Mouse (Mus musculus) mesoderm, embryonic 11.5 days (tissue): Measurements from ENCODE around the gene Arrdc2.
"Not testable (repeated sequence)": the region's sequence is repeated elsewhere in the genome, so short reads cannot be mapped to it uniquely, and the experiment has no call there.

ENCODE experiments used
- DNase-seq: peaks from one replicate; pipeline ENCODE4 v3.0.0-alpha.2; 2012; ENCODE audit warnings: low read depth, low spot score

Arrdc2 gene

DNA sequence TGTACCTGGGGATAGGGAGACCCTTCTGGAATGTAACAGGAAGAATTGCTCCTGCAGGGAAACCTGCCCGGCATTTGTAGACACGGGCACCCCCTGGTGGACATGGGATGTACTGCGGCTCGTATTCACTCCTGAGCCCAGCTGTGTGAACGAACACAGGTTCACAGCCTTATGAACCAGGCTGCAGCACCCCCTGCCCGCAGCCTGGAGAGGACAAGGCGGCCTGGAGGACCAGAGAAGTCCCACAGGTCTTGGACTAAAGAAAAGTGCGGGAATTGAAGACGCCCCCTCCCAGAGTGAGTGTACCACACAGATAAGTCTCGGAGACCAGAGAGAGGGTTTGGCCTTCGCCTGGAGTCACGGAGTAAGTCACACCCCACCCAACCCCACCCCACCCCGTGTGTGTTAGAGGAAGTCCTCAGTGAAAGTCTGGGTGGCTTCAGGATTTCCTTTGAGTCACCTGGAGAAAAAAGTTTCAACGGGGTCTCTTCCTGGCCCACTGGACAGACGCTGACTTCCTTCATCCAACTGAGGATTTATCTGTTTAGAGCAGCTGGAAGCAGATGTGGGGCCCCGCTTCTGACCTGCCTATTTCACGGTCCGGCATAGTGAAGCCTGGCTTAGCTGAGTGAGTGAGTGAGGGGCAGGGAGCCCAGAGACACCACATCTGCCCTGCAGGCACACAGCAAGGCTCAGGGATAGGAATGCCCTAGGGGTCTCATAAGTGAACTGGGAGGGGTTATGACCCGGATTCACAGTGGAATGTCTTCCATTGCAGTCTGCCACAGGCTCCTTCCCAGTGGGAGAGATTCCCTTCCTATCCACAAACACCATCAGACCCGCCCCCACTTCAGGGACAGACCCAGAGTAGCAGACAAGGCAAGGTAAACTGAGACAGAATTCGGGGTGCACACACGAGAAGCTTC is 1.9 kb upstream of the Arrdc2 start:
- DNase-seq, result peak; percentile 90

DNA sequence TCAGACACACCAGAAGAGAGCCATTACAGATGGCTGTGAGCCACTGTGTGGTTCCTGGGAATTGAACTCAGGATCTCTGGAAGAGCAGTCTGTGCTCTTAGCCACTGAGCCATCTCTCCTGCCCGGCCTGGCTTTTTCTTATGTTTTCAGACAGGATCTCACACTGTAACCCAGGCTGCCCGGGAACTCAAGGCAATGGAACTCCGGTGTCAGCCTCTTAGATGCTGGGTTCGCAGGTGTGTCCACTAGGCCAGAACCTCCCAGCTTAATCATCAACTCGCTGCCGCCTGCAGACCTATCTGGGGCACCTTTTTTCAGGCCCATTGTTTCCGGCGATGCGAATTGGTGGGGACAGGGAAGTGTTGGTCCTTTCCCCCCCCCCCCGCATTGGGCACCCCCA is 1.1 kb upstream of the Arrdc2 start:
- DNase-seq, result no peak

DNA sequence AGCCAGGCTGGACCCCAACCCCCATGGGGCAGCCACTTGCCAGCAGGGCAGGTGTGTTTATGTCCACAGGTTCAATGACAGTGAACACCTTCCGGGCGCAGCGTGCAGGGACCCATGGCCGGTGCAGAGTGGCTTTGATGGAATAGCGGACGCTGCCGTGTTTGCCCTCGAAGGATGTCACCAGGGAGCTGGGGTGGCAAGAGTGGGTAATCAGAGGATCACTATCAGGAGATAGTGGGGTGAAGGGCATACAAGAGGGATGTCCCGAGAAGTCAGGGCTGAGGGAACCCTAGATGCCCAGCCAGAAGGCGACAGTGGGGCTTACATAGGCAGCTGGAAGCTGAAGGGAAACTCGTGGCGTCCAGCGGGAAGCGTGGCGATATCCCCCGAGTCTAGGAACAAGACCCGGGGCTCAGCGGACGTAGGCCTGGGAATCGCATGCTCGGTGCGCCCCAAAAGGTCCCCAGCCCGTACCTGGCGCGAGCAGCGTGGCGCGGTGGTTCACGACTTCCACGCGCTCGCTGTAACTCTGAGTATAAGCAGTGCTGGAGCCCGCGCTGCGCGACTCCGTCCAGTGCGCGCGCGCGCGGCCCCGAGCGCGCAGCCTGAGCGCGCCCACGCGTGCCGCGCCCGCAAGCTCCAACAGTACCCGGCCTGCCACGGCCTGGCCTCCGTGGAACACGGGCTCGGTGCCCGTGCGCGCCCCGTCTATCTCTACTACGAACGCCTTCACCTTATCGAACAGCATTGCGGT is 689 bp downstream of the Arrdc2 start:
- no peak for DNase-seq

DNA sequence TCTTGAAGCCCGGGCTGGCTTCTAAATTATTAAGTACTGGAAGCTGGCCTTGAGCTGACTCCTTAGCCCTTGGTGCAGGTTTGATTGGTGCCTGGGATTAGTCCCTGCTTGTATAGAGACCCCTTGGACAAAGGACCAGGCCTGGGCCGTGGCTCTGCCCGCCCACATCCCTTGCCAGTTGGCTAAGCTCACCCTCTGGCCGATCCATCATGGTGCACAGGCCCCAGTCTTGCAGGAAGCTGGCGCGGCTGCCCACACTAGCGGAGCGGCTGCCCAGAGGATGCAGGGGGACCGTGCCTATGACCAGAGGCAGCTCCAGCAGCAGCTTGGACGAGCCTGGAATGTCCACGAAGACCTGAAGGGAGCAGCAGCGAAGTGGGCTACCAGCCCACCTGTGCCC is 2.9 kb downstream of the Arrdc2 start:
- DNase-seq, result no peak

DNA sequence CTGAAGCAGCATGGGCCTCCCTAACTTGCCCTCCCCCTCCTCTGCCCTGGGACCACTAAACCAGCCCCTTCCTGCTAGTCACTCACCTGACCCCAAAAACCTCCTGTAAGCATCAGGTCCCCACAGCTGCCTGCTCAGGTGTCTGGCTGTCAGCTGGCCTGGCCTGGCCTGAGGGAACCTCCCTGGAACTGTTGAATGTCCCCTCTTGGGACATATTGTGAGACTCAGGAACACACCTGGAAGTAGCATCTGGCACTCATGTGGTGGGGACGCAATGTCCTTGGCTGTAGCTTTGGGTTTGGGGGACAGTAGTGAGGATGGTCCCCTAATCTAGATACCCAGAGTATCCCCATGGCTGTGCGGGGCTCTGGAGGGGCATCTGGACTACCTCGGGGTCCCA is 5.4 kb downstream of the Arrdc2 start:
- no peak for DNase-seq

DNA sequence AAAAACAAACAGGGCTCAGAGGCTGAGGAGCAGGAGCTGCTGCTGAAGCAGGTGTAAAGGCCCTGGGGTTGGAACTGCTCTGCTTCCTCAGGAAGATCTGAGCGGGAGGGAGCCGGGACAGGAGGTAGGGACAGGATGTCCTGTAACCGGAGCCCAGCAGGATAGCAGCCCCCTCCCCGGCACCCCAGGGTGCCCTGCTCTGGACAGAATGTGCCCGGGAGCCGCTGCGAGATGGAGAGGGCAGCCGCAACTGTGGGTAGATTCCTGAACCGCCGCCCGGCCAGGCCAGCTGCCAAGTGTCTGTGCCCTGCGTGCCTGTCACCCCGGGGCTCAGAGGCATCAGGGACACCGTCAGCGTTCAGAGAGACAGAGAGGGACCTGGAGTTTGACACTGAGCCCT is 6.0 kb downstream of the Arrdc2 start:
- no peak for DNase-seq

DNA sequence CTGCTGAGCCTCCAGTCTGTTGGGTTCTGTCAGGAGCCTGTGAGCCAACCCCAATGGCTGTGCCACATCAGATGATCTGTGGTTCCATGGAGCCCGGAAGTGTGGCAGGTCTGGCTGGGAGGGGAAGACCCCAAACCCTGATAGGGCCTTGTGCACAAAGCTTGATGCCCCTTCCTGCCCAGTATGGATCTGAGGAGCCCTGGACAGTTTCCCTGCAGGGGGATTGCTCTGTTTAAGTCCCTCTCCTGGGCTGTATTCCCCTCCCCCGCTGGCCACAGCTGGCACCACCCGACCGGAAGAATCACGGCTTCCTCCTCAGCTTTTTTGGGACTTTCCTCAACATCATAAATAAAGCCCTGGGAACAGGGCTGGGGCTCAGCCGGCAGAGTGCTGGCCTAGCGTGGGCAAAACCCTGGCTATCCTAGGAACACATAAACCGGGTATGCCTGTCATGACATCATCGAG is 6.5 kb downstream of the Arrdc2 start:
- no peak for DNase-seq

DNA sequence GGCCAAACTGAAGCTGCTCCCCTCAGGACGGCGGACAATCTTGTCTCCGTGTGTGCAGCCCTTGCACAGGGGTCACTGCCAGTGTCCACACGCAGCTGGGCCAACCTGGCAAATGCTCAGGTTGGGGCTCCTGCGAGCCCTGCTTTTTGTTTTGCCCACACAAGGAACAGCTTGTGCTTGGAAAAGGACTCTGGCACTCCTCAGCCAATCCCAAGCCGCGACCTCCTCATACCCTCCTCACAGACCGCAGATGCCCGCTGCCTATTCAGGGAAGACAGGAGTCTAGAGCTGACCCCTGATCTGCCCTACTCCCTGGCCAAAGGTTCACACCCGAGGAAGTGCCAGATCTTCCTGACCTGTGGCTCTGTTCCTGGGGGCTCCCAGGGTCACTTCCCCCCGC is 7.1 kb downstream of the Arrdc2 start:
- no peak for DNase-seq

DNA sequence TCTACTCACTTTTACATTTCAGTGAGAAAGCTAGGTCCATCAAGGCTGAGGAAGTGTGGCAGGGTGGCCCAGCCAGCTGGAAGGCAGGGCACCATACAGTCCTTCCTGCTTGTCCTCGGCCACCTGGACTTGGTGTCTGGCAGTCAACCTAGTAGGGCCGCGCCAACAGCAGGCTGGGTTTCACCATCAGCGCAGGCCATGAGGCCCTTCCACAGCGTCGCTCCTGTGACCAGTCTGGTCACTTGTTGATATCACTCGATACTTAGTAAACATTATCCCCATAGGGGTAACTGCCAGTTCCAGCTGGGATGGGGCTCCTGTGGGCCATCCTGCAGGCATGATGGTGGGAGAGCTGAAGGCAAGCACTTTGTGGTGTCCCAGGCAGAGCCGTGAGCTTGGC is 8.0 kb downstream of the Arrdc2 start:
- no peak for DNase-seq

DNA sequence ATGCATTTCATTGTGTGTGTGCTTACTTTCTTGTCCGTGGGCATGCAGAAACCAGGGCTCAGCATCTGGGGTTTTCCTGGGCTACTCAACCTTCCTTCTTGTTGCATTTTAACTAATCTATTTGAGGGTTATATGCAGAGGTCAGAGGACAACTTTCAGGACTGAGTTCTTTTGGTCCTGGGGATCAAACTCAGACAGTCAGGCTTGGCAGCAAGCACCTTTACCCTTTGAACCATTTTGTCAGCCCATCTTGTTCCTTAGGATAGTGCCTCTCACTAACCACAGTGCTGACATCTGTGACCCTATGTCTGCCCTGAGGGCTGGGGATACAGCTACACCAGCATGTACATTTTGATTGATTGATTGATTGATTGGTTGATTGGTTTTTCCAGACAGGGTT is 11.7 kb downstream of the Arrdc2 start:
- DNase-seq, result no peak

DNA sequence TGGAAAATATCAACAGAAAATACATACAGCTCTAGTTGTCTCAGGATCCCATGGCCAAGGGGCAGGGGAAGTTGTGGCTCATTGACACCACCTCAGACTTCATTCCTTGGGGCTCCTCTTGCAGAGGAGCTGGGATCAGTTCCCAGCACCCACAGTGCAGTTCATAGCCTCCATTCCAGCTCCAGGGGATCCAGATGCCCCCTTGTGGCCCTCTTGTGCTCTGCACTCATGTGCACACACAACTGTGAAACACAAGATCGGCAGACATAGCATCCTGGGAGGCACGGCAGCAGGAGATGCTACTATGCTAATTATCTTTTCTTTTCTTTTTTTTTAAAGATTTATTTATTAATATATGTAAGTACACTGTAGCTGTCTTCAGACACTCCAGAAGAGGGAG is 12.5 kb downstream of the Arrdc2 start:
- no peak for DNase-seq

DNA sequence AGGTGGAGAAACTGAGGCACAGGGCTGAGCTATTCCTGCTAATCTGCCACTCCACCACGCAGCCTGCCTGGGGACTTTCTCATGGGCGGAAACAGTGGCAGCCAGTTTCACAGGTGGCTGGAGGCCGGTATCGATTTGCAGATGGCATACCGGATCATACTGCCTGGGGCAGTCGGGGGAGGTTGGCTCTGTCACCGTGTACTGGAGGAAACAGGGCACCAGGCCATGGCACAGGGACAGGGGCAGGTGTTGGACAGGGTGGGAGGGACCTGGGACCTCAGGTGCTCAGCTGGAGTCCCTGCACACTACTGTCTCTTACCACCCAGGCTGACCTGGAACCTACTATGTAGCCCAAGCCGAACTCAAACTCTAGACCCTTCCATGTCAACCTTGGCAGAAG is 13.7 kb downstream of the Arrdc2 start:
- DNase-seq, result no peak

DNA sequence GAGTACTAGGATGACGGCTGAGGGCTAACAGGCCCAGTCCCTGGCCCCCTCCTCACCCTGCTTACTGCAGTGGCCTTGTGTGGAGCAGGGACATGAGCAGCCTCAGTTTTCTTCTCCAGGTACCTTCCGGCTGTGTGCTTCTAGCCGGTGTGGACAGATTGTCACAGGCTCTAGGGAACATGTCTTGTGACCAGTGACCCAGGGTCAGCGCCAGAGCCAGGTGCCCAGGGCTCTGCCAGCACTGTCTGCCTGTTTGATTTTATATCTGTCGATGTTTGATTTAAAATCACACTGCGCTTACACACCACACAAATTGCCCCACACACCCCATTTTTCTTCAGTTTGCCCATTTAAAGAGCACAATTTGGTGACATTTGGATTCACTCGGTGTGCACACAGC is 15.7 kb downstream of the Arrdc2 start:
- no peak for DNase-seq

DNA sequence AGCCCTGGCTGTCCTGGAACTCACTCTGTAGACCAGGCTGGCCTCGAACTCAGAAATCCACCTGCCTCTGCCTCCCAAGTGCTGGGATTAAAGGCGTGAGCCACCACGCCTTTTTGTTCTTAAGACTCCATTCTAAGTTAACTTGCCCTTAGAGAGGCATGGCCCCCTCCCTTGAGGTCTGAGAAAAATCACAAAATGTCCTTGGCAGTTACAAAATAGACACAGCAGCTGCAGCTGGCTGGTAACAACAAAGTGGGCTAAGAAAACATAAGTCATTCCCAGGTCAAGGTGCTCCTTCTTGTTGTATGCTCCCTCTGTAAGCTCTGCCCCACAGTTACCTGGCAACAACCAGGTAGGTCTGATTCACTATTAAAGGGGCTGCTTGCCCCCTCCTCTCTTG is 16.9 kb downstream of the Arrdc2 start:
- not testable (repeated sequence) for DNase-seq

DNA sequence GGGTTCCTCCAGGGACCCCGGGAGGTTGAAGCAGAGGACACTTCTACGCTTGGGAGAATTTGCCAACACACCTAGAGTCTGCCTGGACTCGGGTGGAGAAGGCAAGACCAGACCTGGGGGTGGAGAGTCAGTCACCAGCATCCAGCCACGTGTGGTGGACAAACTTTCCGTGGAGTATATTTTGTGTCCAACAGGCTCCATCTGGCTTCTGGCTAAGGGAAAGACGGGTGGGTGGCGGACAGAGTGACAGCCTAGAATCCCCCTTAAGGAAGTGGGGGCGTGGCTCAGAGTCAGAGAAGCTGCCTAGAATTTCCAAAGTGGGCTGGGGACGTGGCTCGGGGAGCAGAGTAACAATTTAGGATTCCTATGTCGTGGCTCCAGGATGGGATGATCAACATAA is 17.5 kb downstream of the Arrdc2 start:
- DNase-seq, result no peak

DNA sequence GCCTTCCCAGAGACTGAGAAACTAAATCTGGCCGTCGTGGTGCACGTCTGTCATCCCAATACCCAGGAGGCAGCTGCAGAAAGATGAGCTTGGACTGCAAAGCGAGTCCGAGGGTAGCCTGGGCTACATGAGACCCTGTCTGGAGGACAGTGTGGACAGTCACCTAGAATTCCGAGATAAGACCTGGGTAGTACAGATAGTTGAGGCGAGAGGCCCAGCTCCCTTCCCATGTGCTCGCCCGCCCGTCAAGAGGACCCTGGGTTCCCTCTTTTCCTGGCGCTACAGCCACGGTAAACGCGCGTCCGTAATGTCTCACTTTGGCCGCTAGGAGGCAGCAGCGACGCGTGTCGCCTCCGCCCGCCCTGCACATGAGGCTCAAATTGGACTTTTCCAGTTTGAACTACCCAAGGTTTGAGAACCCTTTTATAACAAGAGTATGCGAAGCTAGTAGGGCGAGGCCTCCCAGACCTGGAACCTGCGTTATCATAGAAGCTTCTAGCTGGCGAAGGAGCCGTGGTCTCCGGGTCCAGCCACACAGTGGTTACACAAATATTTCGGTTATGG is 18.0 kb downstream of the Arrdc2 start:
- peak; percentile 79 for DNase-seq

DNA sequence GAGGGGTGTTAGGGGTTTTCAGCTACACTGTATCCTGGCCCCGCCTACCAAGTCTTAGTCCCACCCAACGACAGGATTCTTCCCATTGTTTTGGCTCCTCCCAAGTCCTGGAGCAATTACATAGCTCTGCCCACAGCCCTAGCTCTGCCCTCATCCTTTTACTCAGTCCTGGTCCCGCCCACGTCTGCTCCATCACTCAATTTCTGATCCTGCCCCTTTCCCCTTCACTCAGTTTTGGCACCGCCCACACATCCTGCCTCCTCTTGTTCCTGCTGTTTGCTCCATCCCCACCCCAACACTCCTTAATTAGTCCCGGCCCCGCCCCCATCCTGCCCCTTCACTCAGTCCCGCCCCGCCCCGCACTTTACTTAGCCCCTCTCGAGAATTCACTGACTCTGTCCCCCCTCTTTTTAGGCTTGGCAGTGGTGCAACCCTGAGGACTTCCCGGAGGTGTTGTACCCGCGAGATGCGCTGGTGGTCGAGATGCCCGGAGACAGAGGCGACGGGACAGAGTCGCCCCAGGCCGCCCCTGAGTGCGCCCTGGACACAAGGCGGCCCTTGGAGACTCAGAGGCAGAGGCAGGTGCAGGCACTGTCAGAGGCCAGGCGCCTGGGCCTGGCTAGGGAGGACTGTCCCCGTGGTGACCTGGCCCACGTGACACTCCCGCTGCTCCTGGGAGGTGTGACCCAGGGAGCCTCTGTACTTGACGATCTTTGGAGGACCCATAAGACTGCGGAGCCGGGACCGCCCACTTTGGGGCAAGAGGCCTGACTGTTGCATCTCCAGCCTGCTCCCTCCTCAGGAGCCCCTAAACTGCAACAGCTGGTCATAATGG is 19.2 kb downstream of the Arrdc2 start:
- DNase-seq, result peak; percentile 66

DNA sequence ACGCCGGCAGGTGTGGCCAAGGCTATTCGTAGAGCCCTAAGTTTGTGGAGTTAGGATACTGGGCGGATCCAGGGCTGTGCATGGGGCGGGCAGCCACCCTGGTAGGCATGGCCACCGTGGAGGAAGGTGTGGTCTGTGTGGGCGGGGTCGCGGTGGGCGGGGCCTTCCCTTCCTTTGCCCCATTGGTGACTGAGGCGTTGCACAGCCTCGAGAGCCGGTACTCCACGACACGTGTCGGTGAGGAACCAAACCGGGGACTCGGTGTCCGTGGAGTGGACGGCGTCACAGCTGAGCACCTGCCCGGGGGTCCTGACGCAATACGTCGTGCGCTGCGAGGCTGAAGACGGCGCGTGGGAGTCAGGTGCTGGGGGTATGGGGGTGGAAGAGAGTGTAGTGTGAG is 22.8 kb downstream of the Arrdc2 start:
- DNase-seq, result no peak

DNA sequence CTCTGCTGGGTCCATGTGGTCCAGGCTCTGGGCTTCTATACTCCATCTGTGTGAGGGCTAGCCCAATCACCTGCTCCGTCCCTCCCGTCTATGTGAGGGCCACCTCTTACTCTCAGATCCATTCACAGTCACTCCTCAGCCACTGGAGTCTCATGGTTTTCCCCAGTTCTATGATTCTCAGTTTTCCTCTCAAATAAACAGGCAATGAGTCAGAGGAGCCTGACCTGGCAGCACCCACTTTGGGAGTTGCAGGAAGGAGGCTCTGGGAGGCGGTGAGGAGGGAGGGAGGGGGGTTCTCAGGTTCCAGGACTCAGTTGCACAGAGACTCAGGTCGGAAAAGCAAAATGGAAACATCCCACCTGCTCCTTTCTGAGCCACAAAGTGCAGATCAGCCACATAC is 26.6 kb downstream of the Arrdc2 start:
- no peak for DNase-seq

DNA sequence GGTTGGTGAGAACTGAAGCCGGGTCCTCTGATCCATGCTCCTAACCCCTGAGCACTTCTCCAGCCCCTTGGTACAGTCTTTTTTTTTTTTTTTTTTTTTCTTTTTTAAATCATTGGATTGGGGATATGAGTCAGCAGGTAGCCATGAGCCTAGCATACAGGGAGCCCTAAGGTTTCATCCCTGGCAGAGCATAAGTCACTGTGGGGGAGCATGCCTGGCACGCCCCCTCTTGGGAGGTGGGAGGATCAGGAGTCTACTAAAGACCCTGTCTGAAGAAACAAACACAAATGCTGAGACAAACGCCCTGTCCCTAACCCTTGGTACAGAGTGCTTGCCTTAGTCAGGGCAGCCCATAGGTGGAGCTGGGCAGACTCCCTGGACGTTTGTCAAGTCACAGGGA is 27.5 kb downstream of the Arrdc2 start:
- no peak for DNase-seq

DNA sequence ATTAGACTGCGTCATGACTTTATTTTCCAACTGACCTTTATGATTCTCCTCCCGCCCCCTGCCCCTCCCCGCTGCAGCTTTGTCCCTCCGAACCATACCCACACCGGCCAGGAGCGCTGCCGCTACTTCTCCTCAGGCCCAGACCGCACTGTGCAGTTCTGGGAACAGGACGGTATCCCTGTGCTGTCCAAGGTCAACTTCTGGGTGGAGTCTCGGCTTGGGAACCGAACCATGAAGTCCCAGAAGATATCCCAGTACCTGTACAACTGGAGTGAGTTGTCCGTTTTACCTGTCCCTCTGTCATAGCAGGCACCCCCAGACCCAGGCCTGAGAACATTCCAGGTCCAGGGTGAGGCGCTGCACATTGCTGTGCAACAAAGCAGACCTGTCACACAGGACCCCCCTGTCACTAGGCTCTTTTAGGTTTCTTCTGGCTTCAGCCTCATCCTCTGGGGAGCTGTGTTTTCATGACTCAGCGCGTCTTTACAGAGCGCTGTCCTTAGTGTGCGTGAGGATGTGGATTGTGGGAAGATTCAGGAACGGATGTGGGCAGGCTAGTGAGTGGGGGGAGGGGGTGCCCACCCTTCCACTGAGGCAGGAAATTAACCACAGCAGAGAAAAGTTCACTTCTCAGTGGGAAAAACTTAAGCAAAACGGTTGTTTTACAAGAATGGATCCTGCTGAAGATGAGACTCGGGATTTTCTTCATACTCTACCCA is 28.4 kb downstream of the Arrdc2 start:
- no peak for DNase-seq
